Mouse (Mus musculus): ENCODE data around the gene Atraid. TPM values are rescaled to one million over a fixed set of nuclear protein-coding genes. Genes with fewer than 3 reads are reported as not detected.
"Not testable (repeated sequence)": the region's sequence is repeated elsewhere in the genome, so short reads cannot be mapped to it uniquely, and the experiment has no call there.

The Atraid gene
- polyA plus RNA-seq, 1 experiment from 2014 or later: 186 TPM

DNA sequence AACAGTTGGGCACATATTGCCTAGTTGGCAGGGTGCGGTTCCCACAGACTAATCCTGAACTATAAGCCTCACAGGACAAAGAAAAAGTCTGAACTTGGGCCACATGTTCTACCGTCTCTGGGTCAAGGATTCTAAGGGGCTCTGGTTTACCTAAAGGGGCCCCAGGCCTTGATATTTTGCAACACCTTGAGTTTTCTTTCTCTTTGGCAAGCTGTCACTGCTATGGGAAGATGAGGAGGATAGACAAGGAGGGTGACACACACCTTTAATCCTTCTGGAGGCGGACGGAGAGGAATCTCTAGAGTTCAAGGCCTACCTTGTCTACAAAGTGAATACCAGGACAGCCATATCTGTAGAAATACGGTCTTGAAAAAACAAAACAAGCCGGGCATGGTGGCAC is 1.7 kb upstream of the Atraid start:
- Histone ChIP-seq H3K4me1 (ENCODE audit: control insufficient read depth, insufficient read depth, low read length) (peaks cover 5% of the 10 kb centered on the region; the same call in 1 of the 2 replicates), H3K27ac (ENCODE audit: low read length) (no peak overlapping the region), H3K36me3 (ENCODE audit: control insufficient read depth, insufficient read depth, low read length) (0 out of 2 replicates have a peak, but pooled peaks cover 2% of the 10 kb centered on the region), H3K4me3 (ENCODE audit: low read depth, low read length) (no peak overlapping the region), H3K9ac (replicated peaks; ENCODE audit: low read depth, low read length) (no peak overlapping the region), H3K4me2 (replicated peaks; ENCODE audit: low read depth, low read length) (no peak overlapping the region), H3K27me3 (ENCODE audit: control insufficient read depth, insufficient read depth, low read length) (no peaks in the 10 kb centered on the region), H3K9me3 (ENCODE audit: control insufficient read depth, low read depth, low read length) (no peaks in the 10 kb centered on the region)
- ATAC-seq (ENCODE audit: insufficient number of reproducible peaks, insufficient read depth, low FRiP score, low read depth): no peak
- WGBS: 89% methylated on average over 6 of the region's 6 CpGs

GRCm38 (mm10) chr5:31047074-31047473 is 1.0 kb upstream of the Atraid start:
- 72% methylated on average over 5 of the region's 5 CpGs for WGBS
- Histone ChIP-seq H3K4me2 (replicated peaks; ENCODE audit: low read depth, low read length) (peak overlapping the region; percentile 76), H3K9me3 (ENCODE audit: control insufficient read depth, low read depth, low read length) (no peaks in the 10 kb centered on the region), H3K36me3 (ENCODE audit: control insufficient read depth, insufficient read depth, low read length) (0 out of 2 replicates have a peak, but pooled peaks cover 2% of the 10 kb centered on the region), H3K27me3 (ENCODE audit: control insufficient read depth, insufficient read depth, low read length) (no peaks in the 10 kb centered on the region), H3K4me1 (ENCODE audit: control insufficient read depth, insufficient read depth, low read length) (peaks cover 5% of the 10 kb centered on the region; the same call in 1 of the 2 replicates), H3K4me3 (ENCODE audit: low read depth, low read length) (peak overlapping the region; percentile 55), H3K9ac (replicated peaks; ENCODE audit: low read depth, low read length) (no peak overlapping the region; the same call in 1 of the 2 replicates), H3K27ac (ENCODE audit: low read length) (no peak overlapping the region)
- ATAC-seq (ENCODE audit: insufficient number of reproducible peaks, insufficient read depth, low FRiP score, low read depth): no peak

DNA sequence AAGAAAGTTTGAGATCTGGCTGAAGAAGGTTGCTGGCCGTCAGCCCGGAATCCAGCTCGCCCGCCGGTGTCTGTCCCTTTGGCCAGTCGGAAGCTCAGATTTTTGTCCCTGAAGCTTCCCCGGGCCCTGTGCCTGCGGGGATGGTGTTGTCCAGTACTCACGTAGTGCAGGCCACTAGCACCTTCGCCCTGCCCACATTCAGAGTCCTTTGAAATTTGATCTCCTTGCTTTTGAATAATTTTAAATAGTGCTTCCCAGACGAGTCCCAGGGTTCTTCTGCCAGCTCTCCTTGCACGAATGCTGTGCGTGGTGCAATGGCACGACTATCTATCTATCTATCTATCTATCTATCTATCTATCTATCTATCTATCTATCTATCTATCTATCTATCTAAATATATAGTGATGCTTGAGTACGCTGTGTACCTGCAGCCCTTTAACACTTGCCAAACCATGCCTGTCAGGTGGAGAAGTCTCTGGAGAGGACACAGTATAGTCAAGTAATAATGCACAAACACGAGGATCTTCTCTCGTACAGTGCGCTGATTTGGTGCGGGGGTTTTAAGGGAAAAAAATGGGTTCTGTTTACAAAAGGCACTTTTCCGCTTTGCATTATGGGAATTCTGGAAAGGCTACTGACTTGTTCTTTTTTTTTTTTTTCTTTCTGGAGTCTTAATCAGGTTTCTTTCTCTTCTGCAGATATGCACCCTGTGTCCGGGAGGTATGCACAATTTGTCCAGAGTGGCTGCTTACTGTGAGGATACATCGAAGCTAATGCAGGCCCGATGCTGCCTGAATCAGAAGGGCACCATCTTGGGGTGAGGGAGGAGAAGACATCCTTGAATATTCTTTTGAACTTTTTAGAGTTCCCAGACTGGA is 890 bp downstream of the Atraid start, which contains the start of gene Slc5a6:
TSS of gene Slc5a6 (minus strand) at position 162 of the 879 bp plus-strand sequence.
- peak within 1 kb of the TSS; percentile 55 for H3K4me3 ChIP-seq (ENCODE audit: low read depth, low read length)
- H3K27ac ChIP-seq (ENCODE audit: low read length): peak within 1 kb of the TSS; percentile 98
- H3K4me2 ChIP-seq (replicated peaks; ENCODE audit: low read depth, low read length): peak within 1 kb of the TSS; percentile 76
- no peaks in the 10 kb centered on the region for H3K9me3 ChIP-seq (ENCODE audit: control insufficient read depth, low read depth, low read length)
- whole genome bisulfite sequencing: 0% methylated on average over 23 of the region's 23 CpGs
- no peaks in the 10 kb centered on the region for H3K36me3 ChIP-seq (ENCODE audit: control insufficient read depth, insufficient read depth, low read length)
- H3K4me1 ChIP-seq (ENCODE audit: control insufficient read depth, insufficient read depth, low read length): peaks cover 5% of the 10 kb centered on the region; the same call in 1 of the 2 replicates
- H3K27me3 ChIP-seq (ENCODE audit: control insufficient read depth, insufficient read depth, low read length): no peaks in the 10 kb centered on the region
- ATAC-seq (ENCODE audit: insufficient number of reproducible peaks, insufficient read depth, low FRiP score, low read depth): peak; percentile 42; the same call in 1 of the 2 replicates
- H3K9ac ChIP-seq (replicated peaks; ENCODE audit: low read depth, low read length): peak within 1 kb of the TSS; percentile 86

DNA sequence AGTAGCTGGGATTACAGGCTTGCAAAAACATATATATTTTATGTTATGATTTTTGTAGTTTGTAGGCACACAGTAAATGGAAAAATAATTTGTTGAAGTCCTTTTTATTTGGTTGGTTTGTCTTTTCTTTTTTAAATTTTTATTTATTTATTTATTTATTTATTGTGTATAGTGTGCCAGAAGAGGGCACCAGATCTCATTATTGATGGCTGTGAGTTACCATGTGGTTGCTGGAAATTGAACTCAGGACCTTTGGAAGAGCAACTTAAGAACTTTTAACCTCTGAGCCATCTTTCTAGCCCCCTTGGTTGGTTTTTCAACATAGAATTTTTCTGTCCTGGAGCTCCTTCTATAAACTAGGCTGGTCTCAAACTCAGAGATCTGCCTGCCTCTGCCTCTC is 2.3 kb downstream of the Atraid start:
- Histone ChIP-seq H3K27me3 (ENCODE audit: control insufficient read depth, insufficient read depth, low read length) (no peaks in the 10 kb centered on the region), H3K4me1 (ENCODE audit: control insufficient read depth, insufficient read depth, low read length) (peaks cover 5% of the 10 kb centered on the region; the same call in 1 of the 2 replicates), H3K4me2 (replicated peaks; ENCODE audit: low read depth, low read length) (no peak overlapping the region), H3K9me3 (ENCODE audit: control insufficient read depth, low read depth, low read length) (no peaks in the 10 kb centered on the region), H3K36me3 (ENCODE audit: control insufficient read depth, insufficient read depth, low read length) (no peaks in the 10 kb centered on the region), H3K4me3 (ENCODE audit: low read depth, low read length) (no peak overlapping the region), H3K9ac (replicated peaks; ENCODE audit: low read depth, low read length) (no peak overlapping the region), H3K27ac (ENCODE audit: low read length) (no peak overlapping the region)
- no peak for ATAC-seq (ENCODE audit: insufficient number of reproducible peaks, insufficient read depth, low FRiP score, low read depth)

DNA sequence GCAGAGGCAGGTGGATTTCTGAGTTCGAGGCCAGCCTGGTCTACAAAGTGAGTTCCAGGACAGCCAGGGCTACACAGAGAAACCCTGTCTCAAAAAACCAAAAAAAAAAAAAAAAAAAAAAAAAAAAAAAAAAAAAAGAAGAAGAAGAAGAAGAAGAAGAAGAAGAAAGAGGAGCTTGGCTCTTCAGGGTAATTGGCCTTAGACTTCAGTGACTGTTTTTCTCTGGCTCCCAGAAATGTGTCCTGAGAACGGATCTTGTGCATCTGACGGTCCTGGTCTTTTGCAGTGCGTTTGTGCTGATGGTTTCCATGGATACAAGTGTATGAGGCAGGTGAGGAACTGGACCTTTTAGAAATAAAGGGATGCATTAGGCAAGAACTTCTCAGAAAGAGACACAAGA is 5.6 kb downstream of the Atraid start:
- not testable (repeated sequence) for H3K4me1 ChIP-seq (ENCODE audit: control insufficient read depth, insufficient read depth, low read length); ATAC-seq (ENCODE audit: insufficient number of reproducible peaks, insufficient read depth, low FRiP score, low read depth); H3K9me3 ChIP-seq (ENCODE audit: control insufficient read depth, low read depth, low read length); H3K27me3 ChIP-seq (ENCODE audit: control insufficient read depth, insufficient read depth, low read length)
- Histone ChIP-seq H3K4me3 (ENCODE audit: low read depth, low read length) (peak overlapping the region; percentile 59), H3K9ac (replicated peaks; ENCODE audit: low read depth, low read length) (peak overlapping the region; percentile 33; the same call in 1 of the 2 replicates), H3K36me3 (ENCODE audit: control insufficient read depth, insufficient read depth, low read length) (peaks cover 11% of the 10 kb centered on the region), H3K27ac (ENCODE audit: low read length) (peak overlapping the region; percentile 64; the same call in 1 of the 2 replicates), H3K4me2 (replicated peaks; ENCODE audit: low read depth, low read length) (peak overlapping the region; percentile 72)
- WGBS: 47% methylated on average over 4 of the region's 4 CpGs

- H3K36me3 ChIP-seq (ENCODE audit: control insufficient read depth, insufficient read depth, low read length): peaks cover 19% of the 10 kb centered on the region
- ATAC-seq (ENCODE audit: insufficient number of reproducible peaks, insufficient read depth, low FRiP score, low read depth): peak; percentile 96
- under 1% methylated on average over 64 of the region's 64 CpGs for WGBS
Observed at GRCm38 (mm10) chr5:31054261-31055215, 6.4 kb downstream of the Atraid start, which contains the start of gene Cad. Gene Cad, plus strand, starts transcription at chr5:31054780.

GRCm38 (mm10) chr5:31055216-31056140 is 7.4 kb downstream of the Atraid start:
- Histone ChIP-seq H3K4me2 (replicated peaks; ENCODE audit: low read depth, low read length) (peak overlapping the region; percentile 72), H3K27ac (ENCODE audit: low read length) (peak overlapping the region; percentile 64; the same call in 1 of the 2 replicates), H3K9me3 (ENCODE audit: control insufficient read depth, low read depth, low read length) (no peaks in the 10 kb centered on the region), H3K4me3 (ENCODE audit: low read depth, low read length) (peak overlapping the region; percentile 59), H3K4me1 (ENCODE audit: control insufficient read depth, insufficient read depth, low read length) (peaks cover 6% of the 10 kb centered on the region), H3K27me3 (ENCODE audit: control insufficient read depth, insufficient read depth, low read length) (no peaks in the 10 kb centered on the region), H3K36me3 (ENCODE audit: control insufficient read depth, insufficient read depth, low read length) (peaks cover 29% of the 10 kb centered on the region), H3K9ac (replicated peaks; ENCODE audit: low read depth, low read length) (peak overlapping the region; percentile 64)
- 17% methylated on average over 19 of the region's 19 CpGs for WGBS
- ATAC-seq (ENCODE audit: insufficient number of reproducible peaks, insufficient read depth, low FRiP score, low read depth): no peak

More at GRCm38 (mm10) chr5:31054261-31055215, 6.4 kb downstream of the Atraid start, which contains the start of gene Cad:
- Histone ChIP-seq H3K4me3 (ENCODE audit: low read depth, low read length) (peak within 1 kb of the TSS; percentile 59), H3K9ac (replicated peaks; ENCODE audit: low read depth, low read length) (peak within 1 kb of the TSS; percentile 64), H3K9me3 (ENCODE audit: control insufficient read depth, low read depth, low read length) (no peaks in the 10 kb centered on the region), H3K4me1 (ENCODE audit: control insufficient read depth, insufficient read depth, low read length) (peaks cover 6% of the 10 kb centered on the region), H3K4me2 (replicated peaks; ENCODE audit: low read depth, low read length) (peak within 1 kb of the TSS; percentile 72), H3K27ac (ENCODE audit: low read length) (peak within 1 kb of the TSS; percentile 64; the same call in 1 of the 2 replicates), H3K27me3 (ENCODE audit: control insufficient read depth, insufficient read depth, low read length) (no peaks in the 10 kb centered on the region)
